Mouse (Mus musculus): ENCODE data around the gene 4933402N22Rik.
"Not testable (repeated sequence)": the region's sequence is repeated elsewhere in the genome, so short reads cannot be mapped to it uniquely, and the experiment has no call there.

Gene 4933402N22Rik

DNA sequence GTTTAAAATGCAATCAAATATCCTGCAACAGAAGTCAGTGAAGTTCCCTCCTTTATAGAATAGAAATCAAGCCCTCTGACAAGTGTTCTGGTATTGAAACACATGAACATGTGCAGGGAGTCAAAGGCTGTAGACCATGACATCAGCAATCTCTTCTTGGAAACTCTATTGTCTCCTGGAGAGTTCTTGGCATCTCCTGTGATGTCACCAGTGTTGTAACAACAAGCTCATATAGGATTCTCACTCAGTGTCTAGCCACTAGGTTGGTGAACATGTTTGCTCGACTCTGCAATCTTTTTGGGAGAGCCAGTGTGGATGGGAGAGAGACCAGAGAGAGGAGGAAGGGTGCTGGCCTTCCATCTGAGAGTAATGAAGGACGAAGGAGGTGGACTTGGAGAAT, at the start of gene 4933402N22Rik:
4933402N22Rik (plus strand) TSS at position 301 of the 400 bp plus-strand sequence.
- DNase-seq (ENCODE audit: low spot score): not testable (repeated sequence)

- DNase-seq (ENCODE audit: low spot score): not testable (repeated sequence)
Observed at GRCm38 (mm10) chr5:11923790-11924189, 5.9 kb downstream of the 4933402N22Rik start.

All from c-Kit-positive CD71-positive TER-119-positive erythroid progenitor cells, embryonic 14.5 days (primary cell).